Mouse (Mus musculus): Measurements from ENCODE around the gene Cnn3. TPM values are rescaled to one million over a fixed set of nuclear protein-coding genes. Genes with fewer than 3 reads are reported as not detected.

The Cnn3 gene
- total RNA-seq, 2 experiments from 2014 or later = 100.0 to 108 TPM

DNA sequence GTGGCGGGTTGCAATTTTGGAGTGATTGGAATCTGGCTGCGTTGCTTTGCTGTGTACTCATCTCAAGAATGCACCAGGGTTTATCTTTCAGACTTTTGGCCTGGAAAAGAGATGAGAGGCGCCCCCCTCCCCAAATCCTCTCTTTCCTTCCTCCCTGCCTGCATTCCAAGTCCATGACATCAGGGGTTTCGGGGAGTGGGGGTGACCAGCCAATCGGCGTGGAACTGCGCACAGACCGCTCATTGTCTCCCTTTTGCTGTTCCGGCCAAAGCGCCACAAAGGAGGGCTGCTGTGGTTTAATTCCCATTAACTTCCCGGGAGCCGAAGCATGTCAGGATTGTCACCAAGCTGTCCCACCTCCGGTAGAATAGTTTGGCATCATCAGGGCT lies 1.2 kb downstream of the Cnn3 start:
- DNase-seq (ENCODE audit: low spot score in 2 of 2) = peak; percentile 53 to 69
- H3K27ac ChIP-seq = peak overlapping the region; percentile 96
- no peak for TF ChIP-seq CTCF (conservative IDR thresholded peaks at IDR 0.05)
- H3K4me3 ChIP-seq = peak overlapping the region; percentile 85

DNA sequence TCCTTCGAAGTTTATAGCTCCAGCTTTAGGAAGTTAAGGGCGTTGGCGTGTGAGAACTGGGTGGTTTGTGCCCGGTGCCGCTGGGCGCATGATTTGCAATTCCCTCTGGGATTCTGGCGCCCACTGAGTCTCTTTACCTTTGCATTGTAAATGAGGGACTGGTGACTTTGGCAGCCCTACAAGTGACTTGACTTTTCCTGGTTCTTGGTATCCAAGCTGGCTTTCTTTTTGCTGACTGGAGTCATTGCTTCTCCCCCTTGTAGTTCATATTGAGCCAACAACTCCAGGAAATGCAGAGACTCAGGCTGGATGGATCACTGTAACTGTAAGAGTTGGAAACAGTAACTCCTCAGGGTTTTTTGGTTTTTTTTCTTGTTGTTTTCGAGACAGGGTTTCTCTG lies 1.9 kb downstream of the Cnn3 start:
- no peak for TF ChIP-seq CTCF (conservative IDR thresholded peaks at IDR 0.05)
- no peak for DNase-seq (ENCODE audit: low spot score in 2 of 2)
- peak overlapping the region; percentile 96 for H3K27ac ChIP-seq
- peak overlapping the region; percentile 85 for H3K4me3 ChIP-seq

DNA sequence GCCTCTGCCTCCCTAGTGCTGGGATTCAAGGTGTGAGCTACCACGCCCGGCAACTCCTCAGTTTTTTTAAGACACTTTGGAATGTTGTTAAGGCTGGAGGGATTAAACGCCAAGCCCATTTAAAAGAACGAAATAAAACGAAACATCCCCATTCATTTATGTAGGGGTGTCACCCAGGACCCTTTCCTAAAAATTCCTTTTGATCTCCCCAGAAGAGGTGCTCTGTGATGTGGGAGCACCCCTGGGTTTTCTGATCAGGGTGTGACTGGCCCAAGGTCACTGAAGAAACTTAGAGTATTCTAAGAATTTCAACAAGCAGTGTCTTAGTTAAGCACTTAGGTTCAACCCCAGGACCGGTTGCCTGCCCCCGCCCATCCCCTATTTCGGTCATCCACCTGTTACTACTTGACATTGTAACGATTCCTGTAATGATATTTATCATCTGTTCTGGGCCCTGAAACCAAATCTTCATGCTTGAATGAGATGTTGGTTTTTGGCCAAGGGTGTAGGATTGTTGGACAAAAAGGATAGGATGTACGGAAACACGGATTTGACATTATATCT lies 2.5 kb downstream of the Cnn3 start:
- Histone ChIP-seq H3K27ac (no peak overlapping the region), H3K4me3 (peak overlapping the region; percentile 85; the same call in 1 of the 2 replicates)
- no peak for TF ChIP-seq CTCF (conservative IDR thresholded peaks at IDR 0.05)
- no peak for DNase-seq (ENCODE audit: low spot score in 2 of 2)

DNA sequence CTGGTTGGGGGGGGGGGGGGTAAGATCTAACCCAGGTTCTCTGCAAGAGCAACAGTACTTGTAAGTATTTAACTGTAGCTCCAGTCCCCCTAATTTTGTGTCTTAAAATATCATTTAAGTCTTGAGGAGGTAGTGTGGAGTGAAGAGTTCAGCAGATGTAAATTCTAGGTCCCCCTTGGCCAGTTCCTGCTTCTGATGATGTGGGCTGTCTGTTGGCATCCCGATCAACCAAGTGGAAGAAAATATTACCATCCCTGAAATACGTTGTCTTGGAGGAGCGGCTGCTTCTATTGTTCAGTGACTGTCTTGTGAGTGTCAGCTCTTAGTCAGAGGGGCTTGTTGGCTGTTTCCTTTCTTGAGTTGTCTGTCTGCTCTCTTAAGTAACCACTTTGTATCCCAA lies 3.2 kb downstream of the Cnn3 start:
- no peak for TF ChIP-seq CTCF (conservative IDR thresholded peaks at IDR 0.05)
- H3K27ac ChIP-seq = no peak overlapping the region
- no peak overlapping the region; the same call in 1 of the 2 replicates for H3K4me3 ChIP-seq
- no peak for DNase-seq (ENCODE audit: low spot score in 2 of 2)

DNA sequence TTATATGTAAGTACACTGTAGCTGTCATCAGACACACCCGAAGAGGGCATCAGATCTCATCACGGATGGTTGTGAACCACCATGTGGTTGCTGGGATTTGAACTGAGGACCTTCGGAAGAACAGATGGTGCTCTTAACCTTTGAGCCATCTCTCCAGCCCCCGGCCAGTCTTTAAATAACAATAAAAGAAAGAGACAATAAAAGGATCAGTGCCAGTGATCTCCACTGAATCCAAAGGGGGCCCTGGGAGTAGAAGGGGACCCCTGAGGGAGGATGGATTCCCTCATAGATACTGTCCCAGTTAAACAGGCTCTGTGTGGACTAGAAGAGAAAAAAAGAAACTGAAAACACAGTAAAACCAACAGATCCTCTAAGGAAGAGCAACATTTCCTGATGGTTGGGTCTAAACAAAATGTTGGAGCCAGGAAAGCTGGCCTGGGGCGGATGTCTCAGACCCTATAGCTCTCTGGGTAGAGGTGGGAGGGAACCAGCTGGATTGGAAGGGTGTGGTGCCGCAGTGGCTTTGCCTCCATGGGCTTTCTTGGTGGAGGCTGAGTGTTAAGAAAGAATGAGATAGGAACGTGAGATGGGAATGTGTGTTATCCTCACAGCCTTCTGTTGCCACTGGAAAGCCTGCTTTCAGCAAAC lies 4.1 kb downstream of the Cnn3 start:
- TF ChIP-seq CTCF (conservative IDR thresholded peaks at IDR 0.05) = no peak
- Histone ChIP-seq H3K27ac (0 out of 2 replicates have a peak overlapping the region, but pooled peaks have one; percentile 28), H3K4me3 (no peak overlapping the region)
- DNase-seq (ENCODE audit: low spot score in 2 of 2) = no peak

DNA sequence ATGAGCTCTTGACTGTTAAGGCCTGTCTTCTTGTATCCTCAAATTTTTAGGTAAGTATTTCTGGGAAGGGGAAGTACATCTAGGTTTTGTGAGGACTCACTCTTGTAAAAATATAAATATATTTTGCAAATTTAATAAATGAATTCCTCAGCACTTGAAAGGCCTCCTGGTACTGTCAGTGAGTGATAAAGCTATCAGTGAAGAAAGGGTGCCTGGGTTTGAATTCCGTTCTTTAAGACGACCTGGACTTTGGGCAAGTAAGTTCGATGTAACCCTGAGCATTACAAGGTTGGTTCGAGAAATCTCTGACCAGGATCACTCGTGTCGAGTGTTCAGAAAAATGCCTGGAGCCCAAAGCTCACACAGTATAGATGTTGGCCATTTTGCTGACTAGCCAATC lies 7.1 kb downstream of the Cnn3 start:
- peak overlapping the region; percentile 43; the same call in 1 of the 2 replicates for H3K27ac ChIP-seq
- no peak overlapping the region for H3K4me3 ChIP-seq
- no peak for TF ChIP-seq CTCF (conservative IDR thresholded peaks at IDR 0.05)
- no peak for DNase-seq (ENCODE audit: low spot score in 2 of 2)

DNA sequence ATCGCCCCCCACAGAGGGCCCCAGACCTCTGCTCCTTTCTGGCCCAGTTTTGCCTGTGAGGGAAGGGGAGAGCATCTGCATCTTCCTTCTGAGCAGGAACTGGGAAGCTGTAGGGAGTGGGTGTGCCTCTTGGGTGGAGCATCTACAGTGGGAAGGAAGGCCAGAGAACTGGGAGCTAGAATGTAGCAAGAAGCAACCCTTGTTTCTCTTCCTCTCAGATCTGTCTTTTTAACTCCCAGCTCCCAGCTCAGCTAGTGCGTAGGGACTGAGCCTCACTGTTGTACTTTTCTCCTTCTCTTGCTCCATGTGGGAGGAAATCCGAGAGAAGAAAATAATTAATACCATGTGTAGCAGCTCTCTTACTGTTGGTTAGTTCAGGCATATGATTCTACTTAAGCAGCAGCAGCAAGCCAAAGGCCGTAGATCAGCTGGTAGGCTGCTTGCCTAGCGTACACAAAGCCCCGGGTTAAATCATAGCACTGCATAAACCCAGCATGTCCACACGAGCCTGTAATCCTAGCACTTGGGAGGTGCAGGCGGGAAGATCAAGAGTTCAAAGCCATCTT lies 7.8 kb downstream of the Cnn3 start:
- Histone ChIP-seq H3K27ac (peak overlapping the region; percentile 43; the same call in 1 of the 2 replicates), H3K4me3 (no peak overlapping the region)
- no peak for DNase-seq (ENCODE audit: low spot score in 2 of 2)
- no peak for TF ChIP-seq CTCF (conservative IDR thresholded peaks at IDR 0.05)

DNA sequence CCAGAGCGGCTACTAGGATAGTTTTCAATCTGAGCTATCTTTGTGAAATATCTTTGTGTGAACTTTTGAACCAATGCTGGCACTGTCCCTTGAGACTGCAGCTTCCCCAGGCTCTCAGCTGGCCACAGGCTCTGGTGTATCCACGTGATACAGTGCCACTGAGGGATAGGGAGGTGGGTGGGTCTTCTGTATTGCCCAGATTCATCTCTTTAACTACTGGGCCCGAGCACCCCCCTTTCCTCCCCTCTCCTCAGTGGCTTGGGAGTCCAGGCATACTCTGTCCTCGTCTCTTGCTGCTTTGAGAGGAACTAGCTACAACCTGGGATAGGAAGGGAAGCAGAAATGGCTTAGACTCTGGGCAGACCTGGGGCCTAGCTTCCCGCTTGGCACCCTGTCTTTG lies 9.0 kb downstream of the Cnn3 start:
- Histone ChIP-seq H3K27ac (peak overlapping the region; percentile 46; the same call in 1 of the 2 replicates), H3K4me3 (no peak overlapping the region)
- no peak for TF ChIP-seq CTCF (conservative IDR thresholded peaks at IDR 0.05)
- DNase-seq (ENCODE audit: low spot score in 2 of 2) = no peak

DNA sequence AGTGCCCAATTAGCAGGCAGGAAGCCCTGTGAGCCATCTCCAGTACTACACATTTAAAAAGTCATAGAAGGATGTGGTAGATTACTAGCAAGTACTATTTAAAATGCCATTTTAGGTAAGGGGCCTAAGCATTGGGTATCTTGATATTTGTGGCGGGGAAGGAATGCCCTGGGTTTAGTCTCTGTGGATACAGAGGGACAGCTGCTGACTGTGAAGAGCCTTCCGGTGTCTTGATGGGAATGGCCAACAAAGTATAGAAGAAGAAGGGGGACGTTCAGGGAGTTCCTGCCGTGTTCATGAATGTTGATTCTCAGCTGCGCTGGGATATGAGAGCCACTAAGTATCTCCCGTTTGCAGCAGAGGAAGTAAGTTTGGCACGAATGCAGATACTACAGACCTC lies 10.8 kb downstream of the Cnn3 start:
- no peak overlapping the region for H3K27ac ChIP-seq
- no peak for TF ChIP-seq CTCF (conservative IDR thresholded peaks at IDR 0.05)
- no peak for DNase-seq (ENCODE audit: low spot score in 2 of 2)
- no peak overlapping the region for H3K4me3 ChIP-seq

DNA sequence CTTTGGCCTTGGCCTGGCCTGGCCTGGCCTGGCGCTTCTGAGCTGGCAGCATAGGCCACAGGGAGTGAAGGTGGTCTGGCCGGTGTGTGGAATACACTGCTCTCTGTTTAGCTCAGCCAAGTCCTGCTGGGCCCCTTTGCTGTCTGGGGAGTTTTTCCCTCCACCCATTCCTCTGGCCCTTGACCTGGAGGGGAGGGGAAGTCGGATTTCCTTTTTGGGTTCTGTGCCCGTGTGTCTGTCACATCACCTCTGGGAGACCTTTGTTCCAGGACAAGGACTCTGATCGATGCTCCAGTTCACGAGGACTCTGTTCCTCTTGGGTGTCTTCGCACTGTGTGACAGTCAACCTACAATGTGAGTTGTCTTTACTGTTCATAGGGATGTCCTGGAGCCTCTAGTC lies 11.7 kb downstream of the Cnn3 start:
- no peak for DNase-seq (ENCODE audit: low spot score in 2 of 2)
- H3K4me3 ChIP-seq = no peak overlapping the region
- no peak for TF ChIP-seq CTCF (conservative IDR thresholded peaks at IDR 0.05)
- no peak overlapping the region for H3K27ac ChIP-seq

DNA sequence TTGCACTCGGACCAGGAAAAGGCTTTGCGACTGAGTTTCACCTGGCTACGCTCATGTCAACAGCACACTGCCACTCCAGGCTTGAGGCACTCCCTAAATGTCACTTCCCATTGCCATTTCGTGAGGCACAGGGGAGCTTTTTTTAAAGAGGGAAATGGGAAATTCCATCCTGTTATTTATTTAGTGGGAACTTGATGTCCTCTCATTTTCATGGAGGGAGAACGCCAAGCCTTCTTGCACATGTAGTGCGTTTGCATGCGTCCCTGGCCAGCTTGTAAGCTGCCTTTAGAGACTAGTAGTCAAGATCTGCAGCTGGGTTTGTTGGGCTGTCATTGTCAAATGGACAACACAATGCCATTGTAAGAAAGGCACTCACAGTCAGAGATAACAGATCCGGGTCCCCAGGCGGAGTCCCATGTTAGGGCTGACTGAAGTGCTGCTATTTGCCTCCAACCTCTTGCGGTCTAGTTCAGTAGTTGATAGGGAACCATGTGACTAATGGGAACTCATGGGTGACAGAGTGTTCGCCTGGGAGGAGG lies 13.4 kb downstream of the Cnn3 start:
- DNase-seq (ENCODE audit: low spot score in 2 of 2) = no peak
- no peak for TF ChIP-seq CTCF (conservative IDR thresholded peaks at IDR 0.05)
- H3K4me3 ChIP-seq = no peak overlapping the region
- peak overlapping the region; percentile 36; the same call in 1 of the 2 replicates for H3K27ac ChIP-seq

DNA sequence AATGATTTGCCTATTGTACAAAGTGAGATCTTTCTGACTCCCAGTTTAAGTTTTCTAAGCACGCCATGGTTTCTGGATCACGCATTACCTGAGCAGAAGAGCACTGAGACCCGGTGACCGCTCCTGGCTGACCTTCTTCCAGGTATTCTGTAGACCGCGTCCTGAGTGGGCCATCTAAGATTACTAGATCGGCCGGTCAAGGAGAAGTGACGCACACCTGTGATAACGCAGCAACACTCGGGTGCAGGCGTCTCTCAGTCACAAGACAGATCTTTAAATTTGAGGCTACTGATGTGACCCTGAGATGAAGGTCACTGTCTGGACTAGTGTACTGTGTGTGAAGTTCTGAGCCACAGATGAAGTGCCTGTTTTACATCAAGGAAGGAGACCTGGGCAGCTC lies 15.2 kb downstream of the Cnn3 start:
- no peak overlapping the region for H3K4me3 ChIP-seq
- H3K27ac ChIP-seq = no peak overlapping the region
- no peak for DNase-seq (ENCODE audit: low spot score in 2 of 2)
- no peak for TF ChIP-seq CTCF (conservative IDR thresholded peaks at IDR 0.05)

DNA sequence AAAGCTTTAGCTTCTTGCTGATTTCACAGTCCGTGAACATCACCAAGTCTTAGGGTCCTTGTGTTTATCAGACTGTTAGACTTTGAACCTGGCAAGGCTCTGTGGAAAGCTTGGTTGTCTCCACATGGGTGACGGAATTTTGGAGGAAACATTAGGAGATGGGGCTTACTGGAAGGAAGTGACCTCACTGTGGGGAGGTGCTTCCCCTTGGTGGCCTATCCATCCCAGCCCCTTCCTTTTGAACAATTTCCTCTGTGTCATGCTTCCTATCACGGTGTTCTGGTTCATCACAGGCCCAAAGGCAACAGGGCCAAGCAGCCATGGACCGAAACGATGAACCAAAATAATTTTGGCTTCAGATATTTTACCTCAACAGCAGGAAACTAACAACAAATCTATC lies 16.0 kb downstream of the Cnn3 start:
- no peak for DNase-seq (ENCODE audit: low spot score in 2 of 2)
- Histone ChIP-seq H3K27ac (no peak overlapping the region), H3K4me3 (no peak overlapping the region)
- no peak for TF ChIP-seq CTCF (conservative IDR thresholded peaks at IDR 0.05)

DNA sequence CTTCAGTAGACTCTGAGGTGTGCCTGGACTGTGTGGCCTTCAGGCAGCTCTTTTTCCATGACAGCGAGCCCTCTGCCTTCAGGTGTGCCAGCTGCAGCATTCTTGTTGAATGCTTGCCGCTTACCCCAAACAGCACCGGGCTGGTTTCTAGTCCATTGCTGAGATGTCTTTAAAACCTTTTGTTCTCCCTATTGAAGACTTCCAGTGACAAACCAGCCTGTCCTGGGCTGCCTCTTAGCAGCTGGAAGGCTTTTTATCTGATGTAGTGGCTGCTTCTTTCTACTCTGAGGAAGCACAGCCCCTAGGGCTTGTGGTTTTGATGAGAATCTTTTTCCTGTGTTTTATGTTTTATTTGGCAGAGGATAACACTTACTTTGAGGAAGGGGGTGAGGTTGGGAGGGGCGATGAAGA lies 17.6 kb downstream of the Cnn3 start:
- DNase-seq (ENCODE audit: low spot score in 2 of 2) = no peak
- TF ChIP-seq CTCF (conservative IDR thresholded peaks at IDR 0.05) = no peak
- H3K27ac ChIP-seq = no peak overlapping the region
- H3K4me3 ChIP-seq = no peak overlapping the region
